Mouse (Mus musculus): ENCODE data around the gene Cenpo. TPM values are rescaled to one million over a fixed set of nuclear protein-coding genes. Genes with fewer than 3 reads are reported as not detected.

The Cenpo gene
- polyA plus RNA-seq, 1 experiment from 2014 or later, result 28.1 TPM

DNA sequence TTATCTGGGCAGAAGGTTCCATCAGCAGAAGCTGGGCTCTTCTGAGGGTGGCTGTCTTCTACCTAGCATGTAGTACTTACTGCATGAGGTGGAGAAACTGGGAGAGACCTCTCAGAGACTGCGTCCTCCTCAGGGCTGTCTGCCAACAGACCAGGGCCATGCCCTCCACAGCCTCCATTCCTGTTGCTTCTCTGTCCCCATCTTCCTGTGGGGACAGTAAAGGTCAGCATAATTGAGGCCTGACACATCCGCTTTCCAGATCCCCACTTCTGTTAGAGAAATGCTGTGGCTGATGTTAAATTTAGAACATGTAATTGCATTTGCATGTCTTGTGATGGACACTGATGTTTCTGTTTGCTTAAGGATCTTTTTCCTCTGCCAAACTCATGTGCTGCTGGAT is 83.2 kb downstream of the Cenpo start:
- no peak for DNase-seq (ENCODE audit: low spot score)

Other genes with a start within 250 kb of the Cenpo start
- gene Efr3b, start 195.4 kb downstream of the Cenpo start, polyA plus RNA-seq (2015; fragmentation: Nextera tagmentation; extraction: Ambion mirVana), result 0.65 and 0.77 TPM in 2 replicates
- 3.4 and 4.0 TPM in 2 replicates for gene Dnajc27, start 151.7 kb downstream of the Cenpo start, polyA plus RNA-seq (2015; fragmentation: Nextera tagmentation; extraction: Ambion mirVana)
- gene Adcy3, start 101.2 kb downstream of the Cenpo start, polyA plus RNA-seq (2015; fragmentation: Nextera tagmentation; extraction: Ambion mirVana), result 6.3 and 6.8 TPM in 2 replicates
- gene Ptrhd1, start 267 bp downstream of the Cenpo start, polyA plus RNA-seq (2015; fragmentation: Nextera tagmentation; extraction: Ambion mirVana), result 6.1 and 6.8 TPM in 2 replicates
- gene Ncoa1, start 242.9 kb upstream of the Cenpo start, polyA plus RNA-seq (2015; fragmentation: Nextera tagmentation; extraction: Ambion mirVana), result 5.9 and 7.6 TPM in 2 replicates